Mouse (Mus musculus) heart, embryonic 14.5 days (tissue): ENCODE measurements around the gene 4933411K16Rik. TPM values are rescaled to one million over a fixed set of nuclear protein-coding genes. Genes with fewer than 3 reads are reported as not detected.

Source experiments
- ATAC-seq: fragments of 200-750 bp; cut with Nextera tagmentation; 2 replicates; pipeline ENCODE4 v1.8.0; 2017; ENCODE audit warnings: low read depth, moderate TSS enrichment; ENCODE audit not compliant: insufficient number of reproducible peaks, insufficient read depth, low FRiP score
- H3K27ac ChIP-seq, 2 experiments: fragments of 200-500 bp in 1 of 2; fragments of 300-500 bp in 1 of 2; sonication (generic) in 1 of 2; replicated peaks in 1 of 2; 2 replicates each; pipeline ENCODE4 v1.5.1; 2012 to 2014; ENCODE audit warnings: low read depth in 2 of 2, low read length in 2 of 2, control low read depth in 1 of 2, mild to moderate bottlenecking in 1 of 2, mixed read lengths in 1 of 2; ENCODE audit not compliant: control insufficient read depth in 1 of 2, insufficient read depth in 1 of 2
- H3K27me3 ChIP-seq: fragments of 300-500 bp; sonication (generic); 2 replicates; pipeline ENCODE4 v1.6.1; 2014; ENCODE audit warnings: mild to moderate bottlenecking, low read length, control low read depth; ENCODE audit not compliant: control insufficient read depth, insufficient read depth
- H3K36me3 ChIP-seq: fragments of 300-500 bp; sonication (generic); 2 replicates; pipeline ENCODE4 v1.6.1; 2014; ENCODE audit warnings: mild to moderate bottlenecking, control low read depth, low read length, mixed read lengths; ENCODE audit not compliant: control insufficient read depth, insufficient read depth
- H3K4me1 ChIP-seq, 2 experiments: fragments of 200-500 bp in 1 of 2; fragments of 300-500 bp in 1 of 2; sonication (generic) in 1 of 2; 2 replicates each; pipeline ENCODE4 v1.6.1; 2012 to 2014; ENCODE audit warnings: low read length in 2 of 2, control low read depth in 1 of 2, mixed read lengths in 1 of 2; ENCODE audit not compliant: control insufficient read depth in 2 of 2, insufficient read depth in 2 of 2
- H3K4me2 ChIP-seq: fragments of 300-500 bp; sonication (generic); 2 replicates; pipeline ENCODE4 v1.6.1; 2014; ENCODE audit warnings: mild to moderate bottlenecking, low read length
- H3K4me3 ChIP-seq, 2 experiments: fragments of 200-500 bp in 1 of 2; fragments of 300-500 bp in 1 of 2; sonication (generic) in 1 of 2; 2 replicates each; pipeline ENCODE4 v1.5.1; 2012 to 2014; ENCODE audit warnings: low read length in 2 of 2, mild to moderate bottlenecking in 2 of 2, control low read depth in 1 of 2, low read depth in 1 of 2, moderate library complexity in 1 of 2; ENCODE audit not compliant: control insufficient read depth in 1 of 2, insufficient read depth in 1 of 2
- H3K9ac ChIP-seq: fragments of 300-500 bp; sonication (generic); 2 replicates; pipeline ENCODE4 v1.6.1; 2014; ENCODE audit warnings: mild to moderate bottlenecking, low read length
- H3K9me3 ChIP-seq: fragments of 300-500 bp; sonication (generic); 2 replicates; pipeline ENCODE4 v1.6.1; 2016; ENCODE audit warnings: low read length, control low read depth; ENCODE audit not compliant: control insufficient read depth
- WGBS: fragments of 180-500 bp; shearing (Covaris S2); extraction: QIAGEN DNeasy Blood & Tissue Kit; methylation state at CpG from one replicate; pipeline ENCODE4 v1.1.7; 2014; 5-methylcytosine and 5-hydroxymethylcytosine counted together
- polyA plus RNA-seq: library from polyadenylated mRNA; unstranded; fragments of >200 nt; fragmentation: Nextera tagmentation; extraction: Ambion mirVana; gene quantifications from 2 replicates; pipeline ENCODE4 v1.2.1, GENCODE M21; 2014

4933411K16Rik gene
- polyA plus RNA-seq, 1 experiment from 2014 or later: not detected

- H3K9me3 ChIP-seq: no peaks in the 10 kb centered on the region
- peaks cover 0 to 15% of the 10 kb centered on the region in 2 experiments; a peak in 2 of 4 replicates for H3K4me1 ChIP-seq
- H3K27ac ChIP-seq: no peak overlapping the region
- H3K4me2 ChIP-seq: no peak overlapping the region
- WGBS: 76% methylated on average over 3 of the region's 3 CpGs
- peaks cover 2% of the 10 kb centered on the region; the same call in 1 of the 2 replicates for H3K27me3 ChIP-seq
- no peak for ATAC-seq
- no peak overlapping the region for H3K4me3 ChIP-seq
- no peak overlapping the region for H3K9ac ChIP-seq
- H3K36me3 ChIP-seq: peaks cover 17% of the 10 kb centered on the region
Observed at GRCm38 (mm10) chr19:42036357-42036756, 15.7 kb upstream of the 4933411K16Rik start.

- H3K4me3 ChIP-seq: no peak overlapping the region
- WGBS: 35% methylated on average over 11 of the region's 11 CpGs
- H3K27ac ChIP-seq: no peak overlapping the region
- no peak overlapping the region for H3K4me2 ChIP-seq
- peaks cover 2% of the 10 kb centered on the region; the same call in 1 of the 2 replicates for H3K27me3 ChIP-seq
- H3K9me3 ChIP-seq: no peaks in the 10 kb centered on the region
- ATAC-seq: no peak
- peaks cover 14% of the 10 kb centered on the region for H3K36me3 ChIP-seq
- no peak overlapping the region for H3K9ac ChIP-seq
- peaks cover 0 to 15% of the 10 kb centered on the region in 2 experiments; a peak in 2 of 4 replicates for H3K4me1 ChIP-seq
Observed at GRCm38 (mm10) chr19:42037167-42037702, 14.8 kb upstream of the 4933411K16Rik start.

- Histone ChIP-seq H3K9ac (no peak overlapping the region), H3K4me2 (no peak overlapping the region), H3K27ac (no peak overlapping the region), H3K27me3 (peaks cover 2% of the 10 kb centered on the region; the same call in 1 of the 2 replicates), H3K4me1 (peaks cover 0 to 15% of the 10 kb centered on the region in 2 experiments; a peak in 2 of 4 replicates), H3K4me3 (no peak overlapping the region), H3K9me3 (no peaks in the 10 kb centered on the region), H3K36me3 (peaks cover 13% of the 10 kb centered on the region)
- WGBS: 89% methylated on average over 12 of the region's 12 CpGs
- ATAC-seq: no peak
Observed at GRCm38 (mm10) chr19:42038310-42038709, 13.7 kb upstream of the 4933411K16Rik start.

DNA sequence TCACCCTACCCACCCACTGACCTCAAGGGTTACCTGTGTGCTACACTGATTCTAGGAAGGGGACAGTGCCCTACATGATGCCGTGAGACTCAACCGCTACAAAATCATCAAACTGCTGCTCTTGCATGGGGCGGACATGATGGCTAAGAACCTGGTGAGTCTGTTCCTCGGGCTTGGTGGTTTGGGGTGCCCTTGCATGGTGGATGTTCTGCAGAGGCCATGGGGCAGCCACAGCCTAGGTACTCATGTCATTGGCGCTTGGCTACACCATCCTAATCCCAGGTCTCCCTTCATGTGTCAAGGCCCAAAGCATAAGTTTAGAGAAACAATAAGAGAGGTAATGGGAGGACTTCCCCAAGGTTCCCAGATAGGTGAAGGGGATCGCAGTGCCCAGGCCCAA lies 8.1 kb upstream of the 4933411K16Rik start:
- no peak overlapping the region for H3K4me2 ChIP-seq
- H3K9me3 ChIP-seq: no peaks in the 10 kb centered on the region
- H3K36me3 ChIP-seq: no peaks in the 10 kb centered on the region
- no peak overlapping the region for H3K27ac ChIP-seq
- peaks cover 0 to 8% of the 10 kb centered on the region in 2 experiments; a peak in 2 of 4 replicates for H3K4me1 ChIP-seq
- WGBS: 98% methylated on average over 6 of the region's 6 CpGs
- peaks cover 2% of the 10 kb centered on the region; the same call in 1 of the 2 replicates for H3K27me3 ChIP-seq
- no peak overlapping the region for H3K4me3 ChIP-seq
- ATAC-seq: no peak
- H3K9ac ChIP-seq: no peak overlapping the region

DNA sequence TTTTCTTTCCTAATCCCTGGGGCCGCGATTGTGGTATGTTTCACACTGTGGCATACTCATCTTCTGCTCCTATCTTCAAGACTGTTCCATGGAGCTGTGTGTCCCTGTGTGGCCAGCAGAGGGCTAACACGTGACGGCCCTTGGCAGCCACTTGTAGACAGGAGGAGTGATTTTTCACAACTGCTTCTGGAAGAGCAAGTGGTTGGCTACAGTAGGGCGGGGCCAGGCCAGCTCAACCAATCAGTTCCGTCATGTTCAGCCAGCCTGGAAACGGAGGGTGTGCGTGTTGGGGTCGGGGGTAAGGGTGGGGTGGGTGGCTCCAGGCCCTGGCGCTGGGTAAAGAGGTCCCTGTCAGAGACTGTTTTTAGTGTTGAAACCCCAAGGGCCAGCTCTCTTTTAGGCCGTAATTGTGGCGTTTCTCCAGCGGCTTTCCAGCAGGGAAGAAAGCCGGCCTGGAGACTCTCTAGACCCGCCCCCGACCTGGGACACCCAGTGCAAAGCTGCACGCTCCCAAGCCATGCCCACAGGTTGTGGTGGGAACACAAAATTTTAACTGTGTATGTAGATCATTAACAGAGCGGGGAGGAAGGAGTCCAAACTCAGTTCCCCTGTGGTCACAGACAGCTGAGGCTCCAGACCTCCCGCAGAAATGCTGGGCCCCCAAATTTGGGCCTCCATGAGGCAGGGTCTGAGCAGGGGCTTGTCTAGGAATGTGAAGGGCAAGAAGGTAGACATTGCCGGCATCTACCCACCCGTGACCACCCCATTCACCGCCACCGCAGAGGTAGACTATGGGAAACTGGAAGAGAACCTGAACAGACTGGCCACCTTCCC lies 6.6 kb upstream of the 4933411K16Rik start, which contains the start of gene Hoga1:
Hoga1 (plus strand) TSS at position 342 of the 834 bp plus-strand sequence.
- no peaks in the 10 kb centered on the region for H3K36me3 ChIP-seq
- H3K9ac ChIP-seq: peak within 1 kb of the TSS; percentile 64
- H3K27ac ChIP-seq: no peak within 1 kb of the TSS
- H3K4me2 ChIP-seq: peak within 1 kb of the TSS; percentile 72
- peak within 1 kb of the TSS; percentile 37 to 45 for H3K4me3 ChIP-seq
- no peaks in the 10 kb centered on the region for H3K27me3 ChIP-seq
- H3K4me1 ChIP-seq: peaks cover 0 to 8% of the 10 kb centered on the region in 2 experiments; a peak in 2 of 4 replicates
- ATAC-seq: peak; percentile 78
- no peaks in the 10 kb centered on the region for H3K9me3 ChIP-seq
- 21% methylated on average over 23 of the region's 23 CpGs for WGBS

- WGBS: 73% methylated on average over 1 of the region's 1 CpGs
- Histone ChIP-seq H3K9me3 (no peaks in the 10 kb centered on the region), H3K4me1 (peaks cover 2 to 8% of the 10 kb centered on the region in 2 experiments; a peak in 2 of 4 replicates), H3K36me3 (no peaks in the 10 kb centered on the region), H3K4me3 (no peak overlapping the region), H3K27me3 (no peaks in the 10 kb centered on the region), H3K27ac (no peak overlapping the region), H3K9ac (no peak overlapping the region), H3K4me2 (no peak overlapping the region)
- ATAC-seq: no peak
Observed at GRCm38 (mm10) chr19:42050251-42050650, 1.8 kb upstream of the 4933411K16Rik start.

DNA sequence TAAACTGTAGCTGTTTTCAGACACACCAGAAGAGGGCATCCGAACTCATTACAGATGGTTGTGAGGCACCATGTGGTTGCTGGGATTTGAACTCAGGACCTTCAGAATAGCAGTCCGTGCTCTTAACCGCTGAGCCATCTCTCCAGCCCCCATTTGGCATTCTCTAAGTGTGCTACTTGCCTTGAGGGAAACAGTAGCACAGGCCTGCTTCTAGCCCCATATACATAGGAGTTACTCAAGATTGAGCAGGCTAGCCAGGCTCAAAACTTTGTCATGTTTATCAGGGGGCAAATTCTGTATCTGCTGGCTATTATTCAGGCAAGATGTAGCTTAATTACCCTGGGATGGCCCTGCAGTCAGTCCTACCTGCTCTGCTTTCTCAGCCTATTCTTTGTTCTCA lies 697 bp upstream of the 4933411K16Rik start:
- Histone ChIP-seq H3K4me3 (no peak overlapping the region), H3K36me3 (no peaks in the 10 kb centered on the region), H3K9ac (no peak overlapping the region), H3K27me3 (no peaks in the 10 kb centered on the region), H3K4me2 (no peak overlapping the region), H3K9me3 (no peaks in the 10 kb centered on the region), H3K27ac (no peak overlapping the region), H3K4me1 (peaks cover 0 to 2% of the 10 kb centered on the region in 2 experiments; a peak in 1 of 4 replicates)
- ATAC-seq: no peak
- 88% methylated on average over 3 of the region's 3 CpGs for WGBS
